Mouse (Mus musculus) myocyte (in vitro differentiated cells): ENCODE results near the gene H2al1i. TPM values are rescaled to one million over a fixed set of nuclear protein-coding genes. Genes with fewer than 3 reads are reported as not detected.
"Not testable (repeated sequence)": the region's sequence is repeated elsewhere in the genome, so short reads cannot be mapped to it uniquely, and the experiment has no call there.

Source experiments
- H3K27me3 ChIP-seq: one replicate; pipeline ENCODE4 v1.6.1; 2011; ENCODE audit not compliant: control insufficient read depth, insufficient read depth, insufficient read length
- H3K36me3 ChIP-seq: one replicate; pipeline ENCODE4 v1.6.1; 2011; ENCODE audit not compliant: control insufficient read depth, insufficient read depth
- H3K4me2 ChIP-seq: one replicate; pipeline ENCODE4 v1.6.1; 2011; ENCODE audit warnings: low read depth, control low read depth
- H3K4me3 ChIP-seq: one replicate; pipeline ENCODE4 v1.5.1; 2011; ENCODE audit warnings: mild to moderate bottlenecking, control low read depth, moderate library complexity
- H3K79me2 ChIP-seq: one replicate; pipeline ENCODE4 v1.6.1; 2011; ENCODE audit not compliant: control insufficient read depth, insufficient read depth
- H3ac ChIP-seq: one replicate; pipeline ENCODE4 v1.6.1; 2011; ENCODE audit not compliant: control insufficient read depth, insufficient read length
- CEBPB ChIP-seq: IDR thresholded peaks from 2 replicates; pipeline ENCODE4 v1.6.1; 2011; ENCODE audit warnings: mild to moderate bottlenecking, moderate library complexity; ENCODE audit not compliant: poor library complexity, insufficient read depth, severe bottlenecking
- E2F4 ChIP-seq: IDR thresholded peaks from one replicate; pipeline ENCODE4 v1.6.1; 2011; ENCODE audit warnings: mild to moderate bottlenecking, control low read depth, moderate library complexity; ENCODE audit not compliant: insufficient read depth
- MAX ChIP-seq: IDR thresholded peaks from one replicate; pipeline ENCODE4 v1.6.1; 2011; ENCODE audit warnings: low read depth, mild to moderate bottlenecking, control low read depth
- MYOD1 ChIP-seq, 3 experiments: IDR thresholded peaks; one replicate each; pipeline ENCODE4 v1.6.1; 2011; ENCODE audit warnings: control low read depth in 2 of 3, low read depth in 2 of 3, mild to moderate bottlenecking in 2 of 3, moderate library complexity in 1 of 3; ENCODE audit not compliant: insufficient read length in 2 of 3, control insufficient read depth in 1 of 3
- MYOG ChIP-seq, 3 experiments: IDR thresholded peaks; one replicate each; pipeline ENCODE4 v1.6.1; 2011; ENCODE audit warnings: control low read depth in 2 of 3, low read depth in 2 of 3, mild to moderate bottlenecking in 2 of 3; ENCODE audit not compliant: insufficient read length in 2 of 3, control insufficient read depth in 1 of 3, insufficient read depth in 1 of 3
- POLR2A ChIP-seq: IDR thresholded peaks from one replicate; pipeline ENCODE4 v1.6.1; 2011; ENCODE audit warnings: low read depth, mild to moderate bottlenecking, control low read depth, moderate library complexity; ENCODE audit not compliant: insufficient read length
- POLR2AphosphoS2 ChIP-seq: IDR thresholded peaks from one replicate; pipeline ENCODE4 v1.6.1; 2011; ENCODE audit warnings: low read depth, control low read depth; ENCODE audit not compliant: insufficient read length
- REST ChIP-seq: IDR thresholded peaks from one replicate; pipeline ENCODE4 v1.6.1; 2011; ENCODE audit warnings: mild to moderate bottlenecking, control low read depth, moderate library complexity; ENCODE audit not compliant: insufficient read depth, insufficient read length
- SRF ChIP-seq: IDR thresholded peaks from one replicate; pipeline ENCODE4 v1.6.1; 2011; ENCODE audit warnings: low read depth; ENCODE audit not compliant: control insufficient read depth, insufficient read length
- TCF12 ChIP-seq: IDR thresholded peaks from one replicate; pipeline ENCODE4 v1.6.1; 2011; ENCODE audit warnings: mild to moderate bottlenecking, control low read depth; ENCODE audit not compliant: poor library complexity, insufficient read depth, severe bottlenecking
- TCF3 ChIP-seq: IDR thresholded peaks from one replicate; pipeline ENCODE4 v1.6.1; 2011; ENCODE audit warnings: low read depth, control low read depth; ENCODE audit not compliant: insufficient read length
- USF1 ChIP-seq: IDR thresholded peaks from one replicate; pipeline ENCODE4 v1.6.1; 2011; ENCODE audit warnings: low read depth, mild to moderate bottlenecking, control low read depth, moderate library complexity
- polyA plus RNA-seq: library from polyadenylated mRNA; unstranded; fragments of >200 nt; fragmentation: generic; extraction: Trizol; gene quantifications from one replicate; pipeline ENCODE4 v1.2.1, GENCODE M21; 2012; ENCODE audit warnings: missing spikeins

Gene H2al1i
- polyA plus RNA-seq, 1 experiment = not detected

GRCm38 (mm10) chrX:11311634-11312033, 12.8 kb upstream of the H2al1i start, which contains the start of gene H2al1e:
Gene H2al1e (plus strand): TSS chrX:11311934.
- not testable (repeated sequence) for H3K4me3 ChIP-seq, H3K79me2 ChIP-seq, H3K36me3 ChIP-seq, H3K4me2 ChIP-seq, H3K27me3 ChIP-seq, H3ac ChIP-seq

GRCm38 (mm10) chrX:11314858-11315257, 9.6 kb upstream of the H2al1i start, which contains the start of gene H2al1f:
Gene H2al1f (plus strand): TSS chrX:11315158.
- H3K79me2 ChIP-seq = not testable (repeated sequence)

GRCm38 (mm10) chrX:11317956-11318355, 6.5 kb upstream of the H2al1i start, which contains the start of gene H2al1g:
Gene H2al1g (plus strand): TSS chrX:11318256.
- not testable (repeated sequence) for H3K4me3 ChIP-seq, H3ac ChIP-seq, H3K36me3 ChIP-seq, H3K4me2 ChIP-seq, H3K27me3 ChIP-seq, H3K79me2 ChIP-seq

More at GRCm38 (mm10) chrX:11314858-11315257, 9.6 kb upstream of the H2al1i start, which contains the start of gene H2al1f:
- not testable (repeated sequence) for H3K36me3 ChIP-seq, H3K4me3 ChIP-seq, H3K4me2 ChIP-seq, H3K27me3 ChIP-seq, H3ac ChIP-seq

GRCm38 (mm10) chrX:11321192-11321591, 3.3 kb upstream of the H2al1i start, which contains the start of gene H2al1h:
Gene H2al1h (plus strand): TSS chrX:11321492.
- not testable (repeated sequence) for H3K79me2 ChIP-seq, H3K4me2 ChIP-seq, H3K36me3 ChIP-seq, H3K4me3 ChIP-seq, H3ac ChIP-seq, H3K27me3 ChIP-seq

- not testable (repeated sequence) for H3K4me2 ChIP-seq, H3K4me3 ChIP-seq, H3ac ChIP-seq, H3K27me3 ChIP-seq, H3K36me3 ChIP-seq, H3K79me2 ChIP-seq
These were observed 3.1 kb downstream of the H2al1i start, which contains the start of gene H2al1j for GRCm38 (mm10) chrX:11327522-11327921. Gene H2al1j (plus strand): TSS chrX:11327822.

- TF ChIP-seq POLR2AphosphoS2 (no peak), TCF12 (no peak), SRF (no peak), POLR2A (no peak), REST (no peak), USF1 (no peak), MYOG (IDR thresholded peaks at IDR 0.05; ENCODE audit: control insufficient read depth in 1 of 3, insufficient read depth in 1 of 3, insufficient read length in 2 of 3, low read depth in 2 of 3) (no peak), E2F4 (no peak), MYOD1 (IDR thresholded peaks at IDR 0.05; ENCODE audit: control insufficient read depth in 1 of 3, insufficient read length in 2 of 3, low read depth in 2 of 3) (no peak), MAX (no peak), TCF3 (no peak), CEBPB (no peak)
- H3K4me2 ChIP-seq = no peak overlapping the region
- H3K27me3 ChIP-seq = no peaks in the 10 kb centered on the region
- no peaks in the 10 kb centered on the region for H3K79me2 ChIP-seq
- H3K36me3 ChIP-seq = no peaks in the 10 kb centered on the region
- H3K4me3 ChIP-seq = no peak overlapping the region
- no peak overlapping the region for H3ac ChIP-seq
These were observed 21.3 kb downstream of the H2al1i start for GRCm38 (mm10) chrX:11345762-11346161.

- Histone ChIP-seq H3K4me3 (no peak overlapping the region), H3K79me2 (no peaks in the 10 kb centered on the region), H3K4me2 (no peak overlapping the region), H3K36me3 (no peaks in the 10 kb centered on the region), H3ac (no peak overlapping the region), H3K27me3 (no peaks in the 10 kb centered on the region)
- TF ChIP-seq CEBPB (no peak), TCF12 (no peak), TCF3 (no peak), MYOD1 (IDR thresholded peaks at IDR 0.05; ENCODE audit: control insufficient read depth in 1 of 3, insufficient read length in 2 of 3, low read depth in 2 of 3) (no peak), SRF (no peak), POLR2AphosphoS2 (no peak), POLR2A (no peak), MAX (no peak), MYOG (IDR thresholded peaks at IDR 0.05; ENCODE audit: control insufficient read depth in 1 of 3, insufficient read depth in 1 of 3, insufficient read length in 2 of 3, low read depth in 2 of 3) (no peak), REST (no peak)
These were observed 22.3 kb downstream of the H2al1i start for GRCm38 (mm10) chrX:11346756-11347155.
